Mouse (Mus musculus) embryo, embryonic 11 days (tissue): ENCODE results near the gene Ap4e1.
A peak's percentile ranks its signal among the peaks of the same experiment; 100 is the strongest.

ENCODE experiments used
- DNase-seq: peaks from one replicate; pipeline ENCODE4 v3.0.0-alpha.2; 2015

The Ap4e1 gene

GRCm38 (mm10) chr2:127008469-127008998 lies at the start of gene Ap4e1:
Gene Ap4e1, plus strand, starts transcription at chr2:127008717.
- DNase-seq, result peak; percentile 95

GRCm38 (mm10) chr2:126961696-126962095 lies 46.8 kb upstream of the Ap4e1 start:
- no peak for DNase-seq

GRCm38 (mm10) chr2:126977428-126977827 lies 31.1 kb upstream of the Ap4e1 start:
- DNase-seq, result no peak

GRCm38 (mm10) chr2:126983221-126983620 lies 25.3 kb upstream of the Ap4e1 start:
- no peak for DNase-seq

- DNase-seq, result no peak
Observed at GRCm38 (mm10) chr2:126989919-126990318, 18.6 kb upstream of the Ap4e1 start.

- DNase-seq, result no peak
Observed at GRCm38 (mm10) chr2:126992742-126993141, 15.8 kb upstream of the Ap4e1 start.

- no peak for DNase-seq
Observed at GRCm38 (mm10) chr2:126994384-126995166, 13.9 kb upstream of the Ap4e1 start.

GRCm38 (mm10) chr2:126996737-126997136 lies 11.8 kb upstream of the Ap4e1 start:
- peak; percentile 74 for DNase-seq

GRCm38 (mm10) chr2:126998219-126998618 lies 10.3 kb upstream of the Ap4e1 start:
- DNase-seq, result no peak

- no peak for DNase-seq
Observed at GRCm38 (mm10) chr2:127000406-127001324, 7.9 kb upstream of the Ap4e1 start.

- DNase-seq, result no peak
Observed at GRCm38 (mm10) chr2:127004046-127004445, 4.5 kb upstream of the Ap4e1 start.

- peak; percentile 80 for DNase-seq
Observed at GRCm38 (mm10) chr2:127006634-127007370, 1.7 kb upstream of the Ap4e1 start.

GRCm38 (mm10) chr2:127007509-127007908 lies 1.0 kb upstream of the Ap4e1 start:
- DNase-seq, result no peak

GRCm38 (mm10) chr2:127035006-127035605 lies 26.6 kb downstream of the Ap4e1 start:
- no peak for DNase-seq

- DNase-seq, result no peak
Observed at GRCm38 (mm10) chr2:127037299-127037698, 28.8 kb downstream of the Ap4e1 start.

GRCm38 (mm10) chr2:127061471-127061870 lies 53.0 kb downstream of the Ap4e1 start:
- DNase-seq, result no peak

GRCm38 (mm10) chr2:127068806-127069205 lies 60.3 kb downstream of the Ap4e1 start:
- DNase-seq, result no peak

GRCm38 (mm10) chr2:127069781-127070434 lies 61.4 kb downstream of the Ap4e1 start:
- peak; percentile 1 for DNase-seq

GRCm38 (mm10) chr2:127070435-127070841 lies 61.9 kb downstream of the Ap4e1 start, which contains the start of gene Blvra:
Gene Blvra, plus strand, starts transcription at chr2:127070665.
- peak; percentile 96 for DNase-seq

- DNase-seq, result no peak
Observed at GRCm38 (mm10) chr2:127070879-127071278, 62.4 kb downstream of the Ap4e1 start.

GRCm38 (mm10) chr2:127074116-127074515 lies 65.6 kb downstream of the Ap4e1 start:
- DNase-seq, result no peak

- no peak for DNase-seq
Observed at GRCm38 (mm10) chr2:127077611-127078010, 69.1 kb downstream of the Ap4e1 start.
